Mouse (Mus musculus) heart, adult 2 months (tissue): ENCODE results near the gene Gm49369.

ENCODE experiments used
- CTCF ChIP-seq: fragments of 200-600 bp; IDR thresholded peaks from 2 replicates; pipeline ENCODE4 v1.8.1; 2022; ENCODE audit warnings: antibody characterized with exemption, mild to moderate bottlenecking, moderate library complexity
- EP300 ChIP-seq: fragments of 200-500 bp; IDR thresholded peaks from 2 replicates; pipeline ENCODE4 v1.6.1; 2011; ENCODE audit warnings: low read depth, low read length, control low read depth; ENCODE audit not compliant: insufficient read depth
- POLR2A ChIP-seq: fragments of 200-500 bp; IDR thresholded peaks from 2 replicates; pipeline ENCODE4 v1.6.1; 2011; ENCODE audit warnings: mild to moderate bottlenecking, low read depth, low read length, control low read depth; ENCODE audit not compliant: insufficient read depth

GRCm38 (mm10) chr7:142431106-142431505, 48.6 kb upstream of the Gm49369 start:
- TF ChIP-seq CTCF = no peak
- TF ChIP-seq EP300 = no peak
- TF ChIP-seq POLR2A = no peak
